Mouse (Mus musculus): Measurements from ENCODE around the gene Pkp4. TPM values are rescaled to one million over a fixed set of nuclear protein-coding genes. Genes with fewer than 3 reads are reported as not detected.

Pkp4 gene
- polyA plus RNA-seq, 1 experiment from 2014 or later, result 17.4 TPM

DNA sequence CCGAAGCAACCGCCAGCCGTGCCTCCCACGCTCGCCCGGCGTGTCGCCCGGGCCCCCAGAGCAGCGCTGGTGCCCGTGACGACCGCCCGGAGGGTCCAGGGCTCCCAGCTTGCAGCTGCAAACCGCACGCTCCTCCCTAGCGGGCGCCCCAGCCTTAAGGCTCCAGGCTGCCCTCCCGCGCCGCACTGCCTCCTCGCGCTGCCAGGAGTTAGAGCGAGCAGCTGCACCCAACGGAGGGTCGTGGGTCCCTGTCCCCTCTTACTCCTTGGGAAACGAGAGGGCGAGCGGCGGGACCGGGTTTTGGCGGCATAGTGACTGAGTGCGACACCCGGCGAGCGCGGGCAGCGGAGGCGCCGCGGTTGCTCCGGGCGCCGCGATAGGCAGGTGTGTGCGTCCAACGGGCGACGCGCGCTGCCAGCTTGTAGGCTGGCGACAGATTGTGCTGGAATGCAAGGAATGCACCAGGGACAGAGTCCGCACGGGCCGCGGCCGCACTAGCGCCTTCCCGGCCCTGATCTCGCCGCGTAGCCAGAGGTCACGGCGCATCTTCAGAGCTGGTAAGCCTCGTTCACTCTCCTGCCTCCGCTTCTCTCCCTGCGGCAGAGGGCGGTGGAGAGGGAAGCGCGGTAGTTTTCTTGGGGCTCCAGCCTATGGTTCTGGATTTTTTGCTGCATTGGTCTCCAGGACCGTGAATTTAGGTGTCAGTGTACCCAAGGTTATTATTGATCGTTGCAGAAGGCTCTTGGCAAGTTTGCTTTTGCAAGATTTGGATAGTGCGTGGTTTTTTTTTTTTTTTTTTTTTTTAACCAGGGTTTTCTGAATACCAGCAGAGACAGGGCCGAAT is 1.0 kb downstream of the Pkp4 start:
- peak; percentile 61 for ATAC-seq (replicated peaks; ENCODE audit: insufficient number of reproducible peaks, low FRiP score, low TSS enrichment, low read depth)
- peak overlapping the region; percentile 85 for H3K9ac ChIP-seq (replicated peaks; ENCODE audit: low read length)
- under 1% methylated on average over 73 of the region's 74 CpGs for WGBS

GRCm38 (mm10) chr2:59162285-59162600 is 1.6 kb downstream of the Pkp4 start:
- 41% methylated on average over 8 of the region's 8 CpGs for WGBS
- Histone ChIP-seq H3K4me3 (ENCODE audit: low read depth, low read length) (peak overlapping the region; percentile 94), H3K27ac (replicated peaks; ENCODE audit: low read depth, low read length) (no peak overlapping the region), H3K27me3 (ENCODE audit: control insufficient read depth, insufficient read depth, low read length) (no peaks in the 10 kb centered on the region), H3K9ac (replicated peaks; ENCODE audit: low read length) (peak overlapping the region; percentile 85), H3K36me3 (replicated peaks; ENCODE audit: control insufficient read depth, insufficient read depth, low read depth, low read length) (no peaks in the 10 kb centered on the region), H3K9me3 (replicated peaks; ENCODE audit: control insufficient read depth, low read length) (no peaks in the 10 kb centered on the region), H3K4me2 (ENCODE audit: low read depth, low read length) (peak overlapping the region; percentile 91), H3K4me1 (ENCODE audit: control insufficient read depth, insufficient read depth, low read length) (no peaks in the 10 kb centered on the region)
- ATAC-seq (replicated peaks; ENCODE audit: insufficient number of reproducible peaks, low FRiP score, low TSS enrichment, low read depth), result no peak
- no peak for DNase-seq (ENCODE audit: low spot score)

More for the DNA sequence above, 1.0 kb downstream of the Pkp4 start:
- H3K4me3 ChIP-seq (ENCODE audit: low read depth, low read length), result peak overlapping the region; percentile 94
- H3K4me1 ChIP-seq (ENCODE audit: control insufficient read depth, insufficient read depth, low read length), result no peaks in the 10 kb centered on the region
- no peaks in the 10 kb centered on the region for H3K9me3 ChIP-seq (replicated peaks; ENCODE audit: control insufficient read depth, low read length)
- H3K36me3 ChIP-seq (replicated peaks; ENCODE audit: control insufficient read depth, insufficient read depth, low read depth, low read length), result no peaks in the 10 kb centered on the region
- peak; percentile 74 for DNase-seq (ENCODE audit: low spot score)
- H3K27me3 ChIP-seq (ENCODE audit: control insufficient read depth, insufficient read depth, low read length), result no peaks in the 10 kb centered on the region
- H3K4me2 ChIP-seq (ENCODE audit: low read depth, low read length), result peak overlapping the region; percentile 91
- peak overlapping the region; percentile 66 for H3K27ac ChIP-seq (replicated peaks; ENCODE audit: low read depth, low read length)

GRCm38 (mm10) chr2:59166976-59167375 is 6.3 kb downstream of the Pkp4 start:
- 88% methylated on average over 4 of the region's 4 CpGs for WGBS
- Histone ChIP-seq H3K9ac (replicated peaks; ENCODE audit: low read length) (no peak overlapping the region), H3K4me1 (ENCODE audit: control insufficient read depth, insufficient read depth, low read length) (no peaks in the 10 kb centered on the region), H3K4me2 (ENCODE audit: low read depth, low read length) (no peak overlapping the region), H3K9me3 (replicated peaks; ENCODE audit: control insufficient read depth, low read length) (no peaks in the 10 kb centered on the region), H3K27me3 (ENCODE audit: control insufficient read depth, insufficient read depth, low read length) (no peaks in the 10 kb centered on the region), H3K4me3 (ENCODE audit: low read depth, low read length) (no peak overlapping the region), H3K27ac (replicated peaks; ENCODE audit: low read depth, low read length) (no peak overlapping the region), H3K36me3 (replicated peaks; ENCODE audit: control insufficient read depth, insufficient read depth, low read depth, low read length) (no peaks in the 10 kb centered on the region)
- ATAC-seq (replicated peaks; ENCODE audit: insufficient number of reproducible peaks, low FRiP score, low TSS enrichment, low read depth) (no peak), DNase-seq (ENCODE audit: low spot score) (no peak)

GRCm38 (mm10) chr2:59167830-59168229 is 7.2 kb downstream of the Pkp4 start:
- H3K4me3 ChIP-seq (ENCODE audit: low read depth, low read length), result no peak overlapping the region
- no peak for DNase-seq (ENCODE audit: low spot score)
- H3K27me3 ChIP-seq (ENCODE audit: control insufficient read depth, insufficient read depth, low read length), result no peaks in the 10 kb centered on the region
- ATAC-seq (replicated peaks; ENCODE audit: insufficient number of reproducible peaks, low FRiP score, low TSS enrichment, low read depth), result no peak
- H3K9me3 ChIP-seq (replicated peaks; ENCODE audit: control insufficient read depth, low read length), result no peaks in the 10 kb centered on the region
- H3K4me1 ChIP-seq (ENCODE audit: control insufficient read depth, insufficient read depth, low read length), result no peaks in the 10 kb centered on the region
- H3K4me2 ChIP-seq (ENCODE audit: low read depth, low read length), result no peak overlapping the region
- H3K36me3 ChIP-seq (replicated peaks; ENCODE audit: control insufficient read depth, insufficient read depth, low read depth, low read length), result no peaks in the 10 kb centered on the region
- no peak overlapping the region for H3K27ac ChIP-seq (replicated peaks; ENCODE audit: low read depth, low read length)
- 79% methylated on average over 4 of the region's 4 CpGs for WGBS
- H3K9ac ChIP-seq (replicated peaks; ENCODE audit: low read length), result no peak overlapping the region

DNA sequence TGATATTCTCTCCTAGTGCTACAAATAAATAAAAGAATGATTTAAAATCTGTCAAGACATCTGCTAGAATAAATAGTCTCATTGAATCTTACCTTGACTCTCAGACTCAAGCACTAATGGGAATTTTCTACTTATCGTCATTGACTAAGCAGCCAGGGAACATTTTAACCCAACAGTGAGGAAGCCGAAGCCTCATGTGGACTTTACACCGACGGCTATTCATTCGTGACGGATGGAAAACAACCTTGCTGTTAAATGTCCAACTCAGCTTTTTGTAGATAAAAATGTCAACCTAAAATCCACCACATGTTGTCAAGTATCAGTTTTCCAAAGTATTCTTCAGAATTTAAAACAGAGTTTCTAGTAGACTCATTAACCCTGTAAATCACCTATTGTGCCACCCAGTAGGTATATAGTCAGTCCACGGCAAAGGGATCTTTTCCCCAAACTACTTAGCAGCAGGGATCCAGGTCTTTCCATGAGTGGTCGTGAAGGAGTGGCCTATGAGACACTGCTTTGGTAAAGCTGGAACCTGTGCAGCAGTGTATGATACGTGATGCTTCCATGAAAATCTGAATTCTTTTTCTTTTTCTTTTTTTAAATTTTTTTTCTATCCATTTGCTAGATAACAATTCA is 9.0 kb downstream of the Pkp4 start:
- Histone ChIP-seq H3K27ac (replicated peaks; ENCODE audit: low read depth, low read length) (no peak overlapping the region), H3K9me3 (replicated peaks; ENCODE audit: control insufficient read depth, low read length) (no peaks in the 10 kb centered on the region; the same call in 1 of the 2 replicates), H3K4me2 (ENCODE audit: low read depth, low read length) (no peak overlapping the region), H3K4me3 (ENCODE audit: low read depth, low read length) (no peak overlapping the region), H3K27me3 (ENCODE audit: control insufficient read depth, insufficient read depth, low read length) (no peaks in the 10 kb centered on the region), H3K4me1 (ENCODE audit: control insufficient read depth, insufficient read depth, low read length) (no peaks in the 10 kb centered on the region), H3K9ac (replicated peaks; ENCODE audit: low read length) (no peak overlapping the region), H3K36me3 (replicated peaks; ENCODE audit: control insufficient read depth, insufficient read depth, low read depth, low read length) (no peaks in the 10 kb centered on the region)
- 81% methylated on average over 9 of the region's 9 CpGs for whole genome bisulfite sequencing
- no peak for DNase-seq (ENCODE audit: low spot score)
- no peak for ATAC-seq (replicated peaks; ENCODE audit: insufficient number of reproducible peaks, low FRiP score, low TSS enrichment, low read depth)

GRCm38 (mm10) chr2:59170208-59170589 is 9.5 kb downstream of the Pkp4 start:
- Histone ChIP-seq H3K27me3 (ENCODE audit: control insufficient read depth, insufficient read depth, low read length) (no peaks in the 10 kb centered on the region), H3K4me2 (ENCODE audit: low read depth, low read length) (no peak overlapping the region), H3K36me3 (replicated peaks; ENCODE audit: control insufficient read depth, insufficient read depth, low read depth, low read length) (no peaks in the 10 kb centered on the region), H3K4me1 (ENCODE audit: control insufficient read depth, insufficient read depth, low read length) (no peaks in the 10 kb centered on the region), H3K4me3 (ENCODE audit: low read depth, low read length) (no peak overlapping the region), H3K27ac (replicated peaks; ENCODE audit: low read depth, low read length) (no peak overlapping the region), H3K9ac (replicated peaks; ENCODE audit: low read length) (no peak overlapping the region), H3K9me3 (replicated peaks; ENCODE audit: control insufficient read depth, low read length) (no peaks in the 10 kb centered on the region; the same call in 1 of the 2 replicates)
- DNase-seq (ENCODE audit: low spot score), result no peak
- WGBS, result 65% methylated on average over 3 of the region's 3 CpGs
- no peak for ATAC-seq (replicated peaks; ENCODE audit: insufficient number of reproducible peaks, low FRiP score, low TSS enrichment, low read depth)

- no peak overlapping the region for H3K9ac ChIP-seq (replicated peaks; ENCODE audit: low read length)
- 89% methylated on average over 5 of the region's 5 CpGs for whole genome bisulfite sequencing
- no peak overlapping the region for H3K4me3 ChIP-seq (ENCODE audit: low read depth, low read length)
- no peak for ATAC-seq (replicated peaks; ENCODE audit: insufficient number of reproducible peaks, low FRiP score, low TSS enrichment, low read depth)
- no peaks in the 10 kb centered on the region; the same call in 1 of the 2 replicates for H3K9me3 ChIP-seq (replicated peaks; ENCODE audit: control insufficient read depth, low read length)
- no peaks in the 10 kb centered on the region for H3K4me1 ChIP-seq (ENCODE audit: control insufficient read depth, insufficient read depth, low read length)
- no peak for DNase-seq (ENCODE audit: low spot score)
- H3K36me3 ChIP-seq (replicated peaks; ENCODE audit: control insufficient read depth, insufficient read depth, low read depth, low read length), result no peaks in the 10 kb centered on the region
- no peak overlapping the region for H3K27ac ChIP-seq (replicated peaks; ENCODE audit: low read depth, low read length)
- H3K4me2 ChIP-seq (ENCODE audit: low read depth, low read length), result no peak overlapping the region
- H3K27me3 ChIP-seq (ENCODE audit: control insufficient read depth, insufficient read depth, low read length), result no peaks in the 10 kb centered on the region
These were observed 9.9 kb downstream of the Pkp4 start for GRCm38 (mm10) chr2:59170593-59170992.

GRCm38 (mm10) chr2:59171533-59171932 is 10.9 kb downstream of the Pkp4 start:
- H3K9ac ChIP-seq (replicated peaks; ENCODE audit: low read length), result no peak overlapping the region
- H3K4me2 ChIP-seq (ENCODE audit: low read depth, low read length), result no peak overlapping the region
- no peaks in the 10 kb centered on the region for H3K36me3 ChIP-seq (replicated peaks; ENCODE audit: control insufficient read depth, insufficient read depth, low read depth, low read length)
- WGBS, result 82% methylated on average over 5 of the region's 5 CpGs
- H3K27me3 ChIP-seq (ENCODE audit: control insufficient read depth, insufficient read depth, low read length), result no peaks in the 10 kb centered on the region
- no peaks in the 10 kb centered on the region; the same call in 1 of the 2 replicates for H3K9me3 ChIP-seq (replicated peaks; ENCODE audit: control insufficient read depth, low read length)
- DNase-seq (ENCODE audit: low spot score), result no peak
- no peak overlapping the region for H3K27ac ChIP-seq (replicated peaks; ENCODE audit: low read depth, low read length)
- ATAC-seq (replicated peaks; ENCODE audit: insufficient number of reproducible peaks, low FRiP score, low TSS enrichment, low read depth), result no peak
- H3K4me1 ChIP-seq (ENCODE audit: control insufficient read depth, insufficient read depth, low read length), result no peaks in the 10 kb centered on the region
- H3K4me3 ChIP-seq (ENCODE audit: low read depth, low read length), result no peak overlapping the region

Measured in embryonic facial prominence, embryonic 11.5 days (tissue).